Mouse (Mus musculus) layer of hippocampus, adult 9-10 months (tissue): ENCODE measurements at regions not wholly inside any gene's neighbourhood (a gene's known extent, or its start where the extent isn't known, plus 50 kb on each side); places are given as distances from the start of the nearest gene placed in this dataset.

ENCODE experiments used
- DNase-seq: peaks from one replicate; pipeline ENCODE4 v3.0.0; 2022; ENCODE audit warnings: low spot score

- DNase-seq = no peak
These were observed 62.4 kb upstream of the Tab2 start for GRCm38 (mm10) chr10:8018229-8019026.

GRCm38 (mm10) chr10:8016741-8017140 lies 60.7 kb upstream of the Tab2 start:
- DNase-seq = no peak

GRCm38 (mm10) chr10:8011744-8012143 lies 55.7 kb upstream of the Tab2 start:
- DNase-seq = no peak

GRCm38 (mm10) chr10:8011138-8011537 lies 55.1 kb upstream of the Tab2 start:
- no peak for DNase-seq

DNA sequence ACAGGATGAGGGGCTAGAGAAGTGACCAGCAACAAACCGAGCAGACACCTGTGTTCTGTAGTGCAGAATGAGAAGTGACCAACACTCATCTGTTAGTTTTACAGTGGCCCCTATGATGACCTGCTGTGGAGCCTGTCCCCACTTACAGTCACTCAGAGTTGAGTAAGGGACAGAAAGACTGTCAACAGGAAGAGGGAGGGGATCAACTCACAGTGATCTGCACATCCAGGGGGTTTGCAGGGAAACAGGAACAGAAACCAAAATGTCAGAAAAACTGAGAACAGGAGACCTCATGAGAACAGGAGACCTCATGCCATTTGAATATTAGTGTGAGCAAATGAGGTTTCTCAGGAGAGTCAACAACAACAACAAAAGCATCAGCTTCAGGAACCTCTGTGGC lies 53.8 kb upstream of the Tab2 start:
- DNase-seq = no peak

DNA sequence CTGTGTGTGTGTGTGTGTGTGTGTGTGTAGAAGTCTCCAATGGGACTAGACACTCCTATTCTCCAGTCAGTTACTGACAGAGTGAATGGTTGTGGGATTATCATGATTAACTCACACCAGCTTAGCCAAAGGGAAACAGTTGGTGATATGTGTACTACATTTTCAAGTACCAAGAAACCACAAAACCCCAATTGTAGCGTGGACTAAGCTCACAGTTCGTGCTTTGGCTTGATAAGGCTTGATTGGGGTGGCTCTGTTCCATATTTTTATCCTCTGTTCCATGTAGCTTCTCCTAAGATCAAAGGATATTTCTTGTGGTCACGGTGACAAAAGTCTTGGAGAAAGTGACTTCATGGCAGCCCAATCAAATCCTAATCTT lies 51.9 kb upstream of the Tab2 start:
- no peak for DNase-seq

DNA sequence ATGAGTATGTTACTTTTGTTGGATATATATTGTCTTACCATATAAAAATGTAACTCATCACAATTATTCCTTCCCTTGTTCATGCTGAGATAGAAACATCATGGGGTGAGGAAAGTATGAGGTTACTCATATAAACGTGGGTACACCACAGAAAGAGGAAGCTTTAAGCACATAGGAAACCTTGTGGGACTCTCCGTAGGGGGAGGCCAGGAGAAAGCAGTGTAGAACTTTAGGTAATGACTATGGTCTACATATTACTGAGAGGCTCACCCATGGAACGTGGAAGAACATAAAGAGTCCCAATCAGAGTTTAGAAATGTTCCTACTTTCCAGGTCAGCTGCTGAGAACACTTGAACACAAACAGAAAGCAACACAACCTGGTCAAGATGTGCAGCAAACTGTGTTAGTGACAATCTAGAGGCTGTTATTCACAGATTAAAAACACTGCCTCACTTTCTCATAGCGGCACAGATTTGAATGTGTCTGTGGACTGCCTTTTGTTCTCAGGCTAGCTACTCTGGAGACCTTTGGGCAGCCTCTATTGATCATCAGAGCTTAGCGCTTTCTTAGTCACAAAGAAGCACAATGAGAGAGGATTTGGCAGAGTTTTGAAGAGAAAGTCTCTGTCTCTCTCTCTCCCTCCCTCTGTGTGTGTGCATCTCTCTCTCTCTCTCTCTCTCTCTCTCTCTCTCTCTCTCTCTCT lies 51.4 kb upstream of the Tab2 start:
- no peak for DNase-seq
